Mouse (Mus musculus): ENCODE results near the gene Ralgds.
A peak's percentile ranks its signal among the peaks of the same experiment; 100 is the strongest.

Ralgds gene

GRCm38 (mm10) chr2:28534436-28535262, 21.7 kb downstream of the Ralgds start:
- peak; percentile 21 for DNase-seq

GRCm38 (mm10) chr2:28535263-28535540, 22.3 kb downstream of the Ralgds start:
- DNase-seq: no peak

GRCm38 (mm10) chr2:28535650-28536049, 22.7 kb downstream of the Ralgds start:
- no peak for DNase-seq

GRCm38 (mm10) chr2:28536166-28536565, 23.2 kb downstream of the Ralgds start:
- no peak for DNase-seq

GRCm38 (mm10) chr2:28536766-28537633, 24.1 kb downstream of the Ralgds start:
- DNase-seq: no peak

GRCm38 (mm10) chr2:28537634-28537920, 24.7 kb downstream of the Ralgds start:
- DNase-seq: no peak

- DNase-seq: no peak
Observed at GRCm38 (mm10) chr2:28537995-28538816, 25.3 kb downstream of the Ralgds start.

- no peak for DNase-seq
Observed at GRCm38 (mm10) chr2:28538817-28539128, 25.8 kb downstream of the Ralgds start.

- DNase-seq: peak; percentile 33
Observed at GRCm38 (mm10) chr2:28539206-28539605, 26.3 kb downstream of the Ralgds start.

GRCm38 (mm10) chr2:28539949-28540348, 27.0 kb downstream of the Ralgds start:
- peak; percentile 32 for DNase-seq

GRCm38 (mm10) chr2:28540587-28541227, 27.8 kb downstream of the Ralgds start:
- DNase-seq: no peak

- no peak for DNase-seq
Observed at GRCm38 (mm10) chr2:28543894-28544293, 31.0 kb downstream of the Ralgds start.

- no peak for DNase-seq
Observed at GRCm38 (mm10) chr2:28545976-28546375, 33.1 kb downstream of the Ralgds start.

- DNase-seq: no peak
Observed at GRCm38 (mm10) chr2:28546560-28546959, 33.6 kb downstream of the Ralgds start.

GRCm38 (mm10) chr2:28547237-28548172, 34.6 kb downstream of the Ralgds start:
- peak; percentile 80 for DNase-seq

- DNase-seq: no peak
Observed at GRCm38 (mm10) chr2:28549157-28549556, 36.2 kb downstream of the Ralgds start.

GRCm38 (mm10) chr2:28552301-28552700, 39.4 kb downstream of the Ralgds start:
- no peak for DNase-seq

GRCm38 (mm10) chr2:28557452-28557851, 44.5 kb downstream of the Ralgds start:
- no peak for DNase-seq

- DNase-seq: no peak
Observed at GRCm38 (mm10) chr2:28563303-28563702, 50.4 kb downstream of the Ralgds start, which contains the start of gene Cel. TSS of gene Cel (minus strand) at chr2:28563403.

GRCm38 (mm10) chr2:28563830-28564229, 50.9 kb downstream of the Ralgds start:
- no peak for DNase-seq

- DNase-seq: no peak
Observed at GRCm38 (mm10) chr2:28564380-28564779, 51.5 kb downstream of the Ralgds start.

GRCm38 (mm10) chr2:28566545-28566944, 53.6 kb downstream of the Ralgds start:
- DNase-seq: no peak
